Mouse (Mus musculus) stomach, embryonic 14.5 days (tissue): ENCODE data around the gene Olfr1349. TPM values are rescaled to one million over a fixed set of nuclear protein-coding genes. Genes with fewer than 3 reads are reported as not detected.

Experiments
- ATAC-seq: fragments of 200-750 bp; cut with Nextera tagmentation; 2 replicates; pipeline ENCODE4 v1.8.0; 2017; ENCODE audit warnings: low read depth, moderate TSS enrichment; ENCODE audit not compliant: insufficient number of reproducible peaks, insufficient read depth, low FRiP score
- H3K27ac ChIP-seq: fragments of 300-500 bp; sonication (generic); 2 replicates; pipeline ENCODE4 v1.5.1; 2014; ENCODE audit warnings: mild to moderate bottlenecking, low read length, moderate library complexity, mixed read lengths
- H3K27me3 ChIP-seq: fragments of 300-500 bp; sonication (generic); 2 replicates; pipeline ENCODE4 v1.6.1; 2014; ENCODE audit warnings: low read length, control low read depth, mixed read lengths; ENCODE audit not compliant: control insufficient read depth, insufficient read depth
- H3K36me3 ChIP-seq: fragments of 300-500 bp; sonication (generic); 2 replicates; pipeline ENCODE4 v1.6.1; 2014; ENCODE audit warnings: mild to moderate bottlenecking, control low read depth, low read length, moderate library complexity, mixed read lengths; ENCODE audit not compliant: control insufficient read depth, insufficient read depth
- H3K4me1 ChIP-seq: fragments of 300-500 bp; sonication (generic); 2 replicates; pipeline ENCODE4 v1.6.1; 2014; ENCODE audit warnings: low read length, control low read depth, mixed read lengths; ENCODE audit not compliant: control insufficient read depth, insufficient read depth
- H3K4me2 ChIP-seq: fragments of 300-500 bp; sonication (generic); replicated peaks from 2 replicates; pipeline ENCODE4 v1.6.1; 2014; ENCODE audit warnings: low read depth, low read length, control low read depth
- H3K4me3 ChIP-seq: fragments of 300-500 bp; sonication (generic); 2 replicates; pipeline ENCODE4 v1.5.1; 2014; ENCODE audit warnings: low read depth, low read length, control low read depth
- H3K9ac ChIP-seq: fragments of 300-500 bp; sonication (generic); replicated peaks from 2 replicates; pipeline ENCODE4 v1.6.1; 2014; ENCODE audit warnings: low read depth, mild to moderate bottlenecking, control low read depth, low read length, moderate library complexity, mixed read lengths
- H3K9me3 ChIP-seq: fragments of 300-500 bp; sonication (generic); 2 replicates; pipeline ENCODE4 v1.6.1; 2016; ENCODE audit warnings: low read depth, low read length, control low read depth; ENCODE audit not compliant: control insufficient read depth
- polyA plus RNA-seq: library from polyadenylated mRNA; unstranded; fragments of >200 nt; fragmentation: Nextera tagmentation; extraction: Ambion mirVana; gene quantifications from 2 replicates; pipeline ENCODE4 v1.2.1, GENCODE M21; 2014

The Olfr1349 gene
- polyA plus RNA-seq, 1 experiment from 2014 or later = not detected

- Histone ChIP-seq H3K4me2 (no peak within 1 kb of the TSS), H3K27ac (no peak within 1 kb of the TSS), H3K4me1 (no peaks in the 10 kb centered on the region), H3K9ac (no peak within 1 kb of the TSS), H3K4me3 (no peak within 1 kb of the TSS), H3K9me3 (no peaks in the 10 kb centered on the region), H3K27me3 (no peaks in the 10 kb centered on the region), H3K36me3 (no peaks in the 10 kb centered on the region)
- ATAC-seq = no peak
These were observed 55.8 kb downstream of the Olfr1349 start, which contains the start of gene Olfr1346 for GRCm38 (mm10) chr7:6466951-6467350. Gene Olfr1346 (plus strand): TSS chr7:6467101.

Other genes with a start within 250 kb of the Olfr1349 start
- 8.7 and 9.0 TPM in 2 replicates for gene Zfp667, start 236.4 kb downstream of the Olfr1349 start, polyA plus RNA-seq
- gene Zfp583, start 191.7 kb downstream of the Olfr1349 start, polyA plus RNA-seq = 5.2 and 5.8 TPM in 2 replicates
- gene Gm3854, start 179.2 kb downstream of the Olfr1349 start, polyA plus RNA-seq = 2.1 and 2.3 TPM in 2 replicates
- gene Zfp78, start 159.7 kb downstream of the Olfr1349 start, polyA plus RNA-seq = 3.3 and 4.5 TPM in 2 replicates
- 8.9 and 11.6 TPM in 2 replicates for gene Zfp28, start 139.7 kb downstream of the Olfr1349 start, polyA plus RNA-seq
- gene Smim17, start 124.2 kb downstream of the Olfr1349 start, polyA plus RNA-seq = not detected in 2 replicates
- not detected in 2 replicates for gene Gm20715, start 112.7 kb downstream of the Olfr1349 start, polyA plus RNA-seq
- 0.13 TPM in 1 of 2 replicates, not detected in the other for gene Olfr1344, start 84.3 kb downstream of the Olfr1349 start, polyA plus RNA-seq
- not detected in 2 replicates for gene Olfr1336, start 66.8 kb downstream of the Olfr1349 start, polyA plus RNA-seq
- gene Olfr1346, start 55.8 kb downstream of the Olfr1349 start, polyA plus RNA-seq = not detected in 2 replicates
- gene Olfr5, start 36.0 kb downstream of the Olfr1349 start, polyA plus RNA-seq = not detected in 2 replicates
- not detected in 2 replicates for gene Olfr1347, start 23.2 kb downstream of the Olfr1349 start, polyA plus RNA-seq
- not detected in 2 replicates for gene Olfr1348, start 14.2 kb downstream of the Olfr1349 start, polyA plus RNA-seq
- gene Olfr1350, start 41.9 kb upstream of the Olfr1349 start, polyA plus RNA-seq = not detected in 2 replicates
- gene Zim1, start 173.5 kb upstream of the Olfr1349 start, polyA plus RNA-seq = 7.7 and 8.7 TPM in 2 replicates
- gene Peg3, start 207.5 kb upstream of the Olfr1349 start, polyA plus RNA-seq = 210 and 239 TPM in 2 replicates
- 9.1 TPM in 2 replicates for gene Usp29, start 207.6 kb upstream of the Olfr1349 start, polyA plus RNA-seq